Mouse (Mus musculus) liver, postnatal 0 days (tissue): ENCODE results near the gene Rbfox3.

Experiments
- CTCF ChIP-seq: sonication (generic); IDR thresholded peaks from 2 replicates; pipeline ENCODE4 v1.5.1; 2016; ENCODE audit warnings: antibody characterized with exemption, low read depth
- EP300 ChIP-seq: IDR thresholded peaks from 2 replicates; pipeline ENCODE4 v1.6.1; 2016; ENCODE audit warnings: antibody characterized with exemption, low read depth, mild to moderate bottlenecking

DNA sequence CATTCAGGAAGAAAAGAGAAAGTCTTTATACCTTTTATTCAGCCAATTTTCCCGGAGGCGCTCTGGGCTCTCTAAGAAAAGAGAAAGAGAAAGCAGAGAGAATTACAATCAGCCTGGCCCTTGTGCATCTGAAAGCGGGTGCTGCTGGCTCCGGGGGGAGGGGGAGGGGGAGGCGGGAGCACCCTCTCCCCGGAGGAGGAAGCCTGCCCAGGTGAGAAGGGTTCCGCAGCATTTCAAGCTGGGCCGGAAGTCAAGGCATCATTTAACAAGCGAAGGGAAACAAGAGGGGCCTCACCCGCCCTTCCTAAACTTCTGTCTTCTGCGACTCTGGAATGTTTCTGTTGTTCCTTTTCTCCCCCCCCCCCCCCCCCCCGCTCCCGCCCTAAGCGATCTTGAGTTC, 301.3 kb downstream of the Rbfox3 start:
- no peak for TF ChIP-seq CTCF
- TF ChIP-seq EP300: no peak
